Comparison of ENCODE assay signal across 8 mouse cellular contexts in the genomic region with DNA sequence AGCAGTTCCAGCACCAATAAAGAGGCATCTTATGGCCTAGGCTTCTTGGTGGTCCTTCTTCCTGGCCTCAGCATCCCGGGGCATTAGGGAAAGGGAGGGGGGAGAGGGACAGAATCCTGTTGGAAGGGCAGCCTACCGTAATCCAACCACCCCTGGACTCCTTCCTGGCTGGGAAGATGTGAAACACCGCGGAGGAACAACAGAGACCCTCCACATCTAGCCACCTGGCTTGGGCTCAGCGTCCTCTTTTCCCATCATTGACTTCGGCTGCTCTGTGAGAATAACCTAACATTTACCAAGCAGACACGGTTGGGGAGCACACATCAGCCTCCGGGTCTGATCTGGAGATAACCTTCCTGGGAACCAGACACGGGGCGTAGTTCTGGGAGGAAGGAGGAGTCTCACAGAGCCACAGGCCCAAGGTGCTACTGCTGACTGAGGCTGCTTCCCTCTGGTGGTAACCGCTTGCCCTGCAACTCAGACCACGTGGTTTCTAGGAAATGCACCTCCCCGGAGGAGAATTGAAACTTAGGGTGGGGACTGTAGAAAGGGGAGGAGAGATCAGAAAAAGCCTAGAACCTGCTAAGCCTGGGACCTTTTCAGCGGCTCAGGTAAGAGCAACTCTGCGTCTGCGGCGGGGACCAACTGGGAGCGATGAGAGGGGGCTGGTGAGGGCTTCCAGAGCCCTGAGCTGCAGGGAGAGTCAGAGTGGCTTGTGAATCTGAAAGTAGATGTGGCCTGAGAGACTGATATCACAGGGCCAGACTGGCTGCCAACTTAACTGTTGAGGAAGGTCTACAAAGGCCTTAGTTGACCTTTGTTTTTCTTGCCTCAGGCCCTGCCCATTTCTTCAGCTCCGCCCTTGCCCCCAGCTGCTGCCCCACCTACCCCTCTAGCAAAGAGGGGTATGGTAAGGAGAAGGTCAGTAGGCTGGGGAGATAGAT. TPM values are rescaled to one million over a fixed set of nuclear protein-coding genes. Genes with fewer than 3 reads are reported as not detected.
A peak's percentile ranks its signal among the peaks of the same experiment; 100 is the strongest.
DNase-seq lines count a peak whose midpoint lies in the region; ATAC-seq lines count a peak whose summit lies in the region.

No protein-coding gene starts in this region.

- no peaks in the 10 kb centered on the region for H3K4me1 ChIP-seq in hindbrain, embryonic 16.5 days (ENCODE audit: control insufficient read depth, insufficient read depth, low read depth, low read length)

- peak; percentile 91 for ATAC-seq in hindbrain, embryonic 16.5 days

- H3K9me3 ChIP-seq in hindbrain, embryonic 16.5 days (ENCODE audit: control insufficient read depth, low read length), result no peaks in the 10 kb centered on the region

- H3K36me3 ChIP-seq in hindbrain, embryonic 16.5 days (ENCODE audit: control insufficient read depth, insufficient read depth, low read length), result peaks cover 51% of the 10 kb centered on the region
- peaks cover 64% of the 10 kb centered on the region for H3K36me3 ChIP-seq in macrophage (ENCODE audit: inconsistent target)

- DNase-seq in WW6 (ENCODE audit: low read depth, low spot score), result peak; percentile 92
- DNase-seq in cerebellum, postnatal 4 days (ENCODE audit: low spot score in 2 of 2), result peak; percentile 77 to 83
- DNase-seq in gastrocnemius, adult 18-20 months (ENCODE audit: low spot score), result peak; percentile 93
- peak; percentile 84 for DNase-seq in left cerebral cortex, adult 18-20 months (ENCODE audit: low spot score in 2 of 2)
- peak; percentile 89 for DNase-seq in right cerebral cortex, adult 18-20 months
- peak; percentile 61 for DNase-seq in urinary bladder, postnatal 10 days (ENCODE audit: low spot score)

- WGBS in hindbrain, embryonic 16.5 days, result 24% methylated on average over 18 of the region's 19 CpGs
- WGBS in macrophage (ENCODE audit: missing documents), result 0% methylated on average over 19 of the region's 19 CpGs

- H3K27me3 ChIP-seq in hindbrain, embryonic 16.5 days (replicated peaks; ENCODE audit: control insufficient read depth, insufficient read depth, low read length), result no peaks in the 10 kb centered on the region

- peak overlapping the region; percentile 35 for H3K4me3 ChIP-seq in hindbrain, embryonic 16.5 days (ENCODE audit: low read length)
- H3K4me3 ChIP-seq in macrophage (ENCODE audit: inconsistent target), result peak overlapping the region; percentile 79

- H3K4me2 ChIP-seq in hindbrain, embryonic 16.5 days (ENCODE audit: low read length), result peak overlapping the region; percentile 49

- peak overlapping the region; percentile 49 for H3K27ac ChIP-seq in hindbrain, embryonic 16.5 days (ENCODE audit: low read depth, low read length)
- H3K27ac ChIP-seq in macrophage, result peak overlapping the region; percentile 96

- H3K9ac ChIP-seq in hindbrain, embryonic 16.5 days (ENCODE audit: low read depth, low read length), result peak overlapping the region; percentile 57

- H3K79me2 ChIP-seq in macrophage (ENCODE audit: inconsistent target), result peaks cover 66% of the 10 kb centered on the region

RNA-seq across cellular contexts. Expression of a gene that starts 0.5 kb away (rescaled TPM):
- total RNA-seq in gastrocnemius, adult 18-20 months (2021), result 1 to 10 TPM; 2.9 to 4.8 TPM
- 9.7 and 10.6 TPM in 2 replicates for polyA plus RNA-seq in hindbrain, embryonic 16.5 days (2015; fragmentation: Nextera tagmentation; extraction: Ambion mirVana)
- 10 to 100 TPM; 11.7 to 11.8 TPM for total RNA-seq in left cerebral cortex, adult 18-20 months (2021)
- total RNA-seq in macrophage (2018; cell fraction: chromatin; rRNA removed), result 100 to 1,000 TPM in 21 of 26 experiments, 10 to 100 TPM in 5; 91.7 to 186 (median 138) TPM
- 10 to 100 TPM; 48.9 to 92.5 (median 72.8) TPM for total RNA-seq in macrophage (2018; cell fraction: cytosol; rRNA removed)
- 100 to 1,000 TPM in 19 of 26 experiments, 10 to 100 TPM in 7; 82.2 to 197 (median 115) TPM for total RNA-seq in macrophage (2018; cell fraction: nucleus; rRNA removed)
- polyA plus RNA-seq in macrophage (2018), result 57.2 to 69.1 TPM (median 61.1 TPM) in 3 replicates

RNA-seq across cellular contexts. Expression of a gene that starts 12.4 kb away (rescaled TPM):
- 10 to 100 TPM; 19.0 to 19.8 TPM for total RNA-seq in gastrocnemius, adult 18-20 months (2021)
- 18.2 and 20.3 TPM in 2 replicates for polyA plus RNA-seq in hindbrain, embryonic 16.5 days (2015; fragmentation: Nextera tagmentation; extraction: Ambion mirVana)
- 10 to 100 TPM; 42.0 to 46.2 TPM for total RNA-seq in left cerebral cortex, adult 18-20 months (2021)
- total RNA-seq in macrophage (2018; cell fraction: chromatin; rRNA removed), result 100 to 1,000 TPM in 21 of 26 experiments, 10 to 100 TPM in 5; 69.3 to 546 (median 161) TPM
- total RNA-seq in macrophage (2018; cell fraction: cytosol; rRNA removed), result 10 to 100 TPM; 18.5 to 69.7 (median 41.8) TPM
- 100 to 1,000 TPM in 12 of 26 experiments, 10 to 100 TPM in 14; 48.4 to 452 (median 92.2) TPM for total RNA-seq in macrophage (2018; cell fraction: nucleus; rRNA removed)
- polyA plus RNA-seq in macrophage (2018), result 16.3 to 31.6 TPM (median 19.7 TPM) in 3 replicates

RNA-seq across cellular contexts. Expression of a gene that starts 13.0 kb away (rescaled TPM):
- 10 to 100 TPM; 50.1 to 56.1 TPM for total RNA-seq in gastrocnemius, adult 18-20 months (2021)
- 170 and 173 TPM in 2 replicates for polyA plus RNA-seq in hindbrain, embryonic 16.5 days (2015; fragmentation: Nextera tagmentation; extraction: Ambion mirVana)
- 10 to 100 TPM; 59.6 to 65.7 TPM for total RNA-seq in left cerebral cortex, adult 18-20 months (2021)
- total RNA-seq in macrophage (2018; cell fraction: chromatin; rRNA removed), result 1,000 to 10,000 TPM in 5 of 26 experiments, 100 to 1,000 TPM in 21; 180 to 1,564 (median 563) TPM
- total RNA-seq in macrophage (2018; cell fraction: cytosol; rRNA removed), result 100 to 1,000 TPM; 247 to 986 (median 578) TPM
- total RNA-seq in macrophage (2018; cell fraction: nucleus; rRNA removed), result 1,000 to 10,000 TPM in 1 of 26 experiments, 100 to 1,000 TPM in 25; 124 to 1,032 (median 499) TPM
- polyA plus RNA-seq in macrophage (2018), result 172 to 350 TPM (median 300 TPM) in 3 replicates

RNA-seq across cellular contexts. Expression of a gene that starts 13.9 kb away (rescaled TPM):
- not detected for total RNA-seq in gastrocnemius, adult 18-20 months (2021)
- polyA plus RNA-seq in hindbrain, embryonic 16.5 days (2015; fragmentation: Nextera tagmentation; extraction: Ambion mirVana), result 16.8 and 20.2 TPM in 2 replicates
- total RNA-seq in left cerebral cortex, adult 18-20 months (2021), result 1 to 10 TPM; 1.7 to 2.7 TPM
- under 1 TPM in 1 of 26 experiments, not detected in 25; 0.99 TPM for total RNA-seq in macrophage (2018; cell fraction: chromatin; rRNA removed)
- under 1 TPM in 8 of 26 experiments, not detected in 18; 0.05 to 0.58 (median 0.09) TPM for total RNA-seq in macrophage (2018; cell fraction: cytosol; rRNA removed)
- under 1 TPM in 2 of 26 experiments, not detected in 24; 0.48 to 0.66 TPM for total RNA-seq in macrophage (2018; cell fraction: nucleus; rRNA removed)
- polyA plus RNA-seq in macrophage (2018), result not detected in 3 replicates

RNA-seq across cellular contexts. Expression of a gene that starts 18.8 kb away (rescaled TPM):
- 10 to 100 TPM; 38.2 to 40.5 TPM for total RNA-seq in gastrocnemius, adult 18-20 months (2021)
- 49.4 and 64.2 TPM in 2 replicates for polyA plus RNA-seq in hindbrain, embryonic 16.5 days (2015; fragmentation: Nextera tagmentation; extraction: Ambion mirVana)
- 10 to 100 TPM; 44.7 to 58.2 TPM for total RNA-seq in left cerebral cortex, adult 18-20 months (2021)
- total RNA-seq in macrophage (2018; cell fraction: chromatin; rRNA removed), result 10 to 100 TPM in 18 of 26 experiments, 1 to 10 TPM in 8; 7.2 to 51.2 (median 15.6) TPM
- total RNA-seq in macrophage (2018; cell fraction: cytosol; rRNA removed), result 10 to 100 TPM; 11.2 to 26.1 (median 17.0) TPM
- 10 to 100 TPM in 20 of 26 experiments, 1 to 10 TPM in 6; 7.9 to 36.5 (median 15.7) TPM for total RNA-seq in macrophage (2018; cell fraction: nucleus; rRNA removed)
- polyA plus RNA-seq in macrophage (2018), result 11.9 to 22.1 TPM (median 17.9 TPM) in 3 replicates

Comparison
In these comparisons a context has a peak if more than half of its experiments do, and no peak if none do; other contexts are left out.
1. Peak in every context shown above with its lines: DNase-seq, ATAC-seq, H3K4me3 ChIP-seq and H3K27ac ChIP-seq.